Mouse (Mus musculus) thymus, adult 2 months (tissue): ENCODE data around the gene Fam172a.

Experiments
- CTCF ChIP-seq: fragments of 200-500 bp; IDR thresholded peaks from 2 replicates; pipeline ENCODE4 v1.5.1; 2012; ENCODE audit warnings: mild to moderate bottlenecking, control low read depth, low read length, moderate library complexity, borderline replicate concordance; ENCODE audit not compliant: control insufficient read depth, poor library complexity, insufficient read depth; ENCODE audit errors: extremely low read depth
- POLR2A ChIP-seq: fragments of 200-500 bp; IDR thresholded peaks from 2 replicates; pipeline ENCODE4 v1.6.1; 2012; ENCODE audit warnings: mild to moderate bottlenecking, low read length, control low read depth, moderate library complexity; ENCODE audit not compliant: control insufficient read depth, poor library complexity, insufficient read depth; ENCODE audit errors: extremely low read depth

GRCm38 (mm10) chr13:77878545-77878944 lies 176.7 kb downstream of the Fam172a start:
- TF ChIP-seq CTCF: no peak
- TF ChIP-seq POLR2A: no peak
